8 mouse cellular contexts compared by ENCODE assay signal in the genomic region with DNA sequence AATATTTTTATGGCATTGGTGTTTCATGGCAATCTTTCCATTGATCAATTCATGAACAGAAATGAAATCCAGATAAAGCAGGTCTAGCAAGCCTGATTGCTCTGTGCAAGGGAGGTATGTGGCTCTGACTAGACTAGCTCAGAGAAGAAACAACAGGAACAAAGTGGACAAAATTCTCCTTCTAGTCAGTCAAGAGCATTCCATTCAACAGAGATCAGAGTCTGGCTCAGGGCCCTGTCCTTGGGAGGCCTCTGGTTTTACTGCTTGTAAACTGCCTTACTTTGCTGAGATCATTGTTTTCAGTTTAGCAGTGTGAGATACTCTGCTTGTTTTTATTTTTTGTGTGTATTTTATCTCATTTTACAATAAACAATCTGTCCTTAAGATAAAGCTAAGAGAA.
A peak's percentile ranks its signal among the peaks of the same experiment; 100 is the strongest.
DNase-seq lines count a peak whose midpoint lies in the region; ATAC-seq lines count a peak whose summit lies in the region.

No protein-coding gene starts in this region.

- no peak for ATAC-seq in CD4-positive, CD25-positive, alpha-beta regulatory T cell, adult 4 months

- peak; percentile 0 for DNase-seq in 3134 (ENCODE audit: extremely low read depth, insufficient read length, low spot score)
- DNase-seq in adrenal gland, adult 18-20 months (ENCODE audit: low spot score in 2 of 2) = peak; percentile 18 to 30
- peak; percentile 6 to 10 for DNase-seq in heart, adult 9 months (ENCODE audit: low spot score in 2 of 2)
- DNase-seq in kidney, postnatal 36 days = peak; percentile 12 to 18
- no peak for DNase-seq in neural tube, embryonic 10.5 days (ENCODE audit: extremely low spot score, low spot score)
- DNase-seq in cerebellum, postnatal 36 days = no peak
- no peak for DNase-seq in right cerebral cortex, postnatal 4 days

Comparison
In these comparisons a context has a peak if more than half of its experiments do, and no peak if none do; other contexts are left out.
1. DNase-seq: peak in 3134 (single experiment), adrenal gland, adult 18-20 months (2 of 2), heart, adult 9 months (2 of 2) and kidney, postnatal 36 days (2 of 2); none in neural tube, embryonic 10.5 days (single experiment), cerebellum, postnatal 36 days (0 of 2) and right cerebral cortex, postnatal 4 days (single experiment).